Mouse (Mus musculus) midbrain, embryonic 12.5 days (tissue): ENCODE data around the gene Fabp3. TPM values are rescaled to one million over a fixed set of nuclear protein-coding genes. Genes with fewer than 3 reads are reported as not detected.

Experiments used
- ATAC-seq: fragments of 200-750 bp; cut with Nextera tagmentation; 2 replicates; pipeline ENCODE4 v1.8.0; 2017; ENCODE audit warnings: low read depth, moderate TSS enrichment, moderate library complexity; ENCODE audit not compliant: low FRiP score
- H3K27ac ChIP-seq: fragments of 300-500 bp; sonication (generic); replicated peaks from 2 replicates; pipeline ENCODE4 v1.5.1; 2016; ENCODE audit warnings: mild to moderate bottlenecking
- H3K27me3 ChIP-seq: fragments of 300-500 bp; sonication (generic); 2 replicates; pipeline ENCODE4 v1.6.1; 2016; ENCODE audit warnings: mild to moderate bottlenecking
- H3K36me3 ChIP-seq: fragments of 300-500 bp; sonication (generic); 2 replicates; pipeline ENCODE4 v1.6.1; 2016
- H3K4me1 ChIP-seq: fragments of 300-500 bp; sonication (generic); 2 replicates; pipeline ENCODE4 v1.6.1; 2016
- H3K4me2 ChIP-seq: fragments of 300-500 bp; sonication (generic); replicated peaks from 2 replicates; pipeline ENCODE4 v1.6.1; 2016; ENCODE audit warnings: mild to moderate bottlenecking, moderate library complexity
- H3K4me3 ChIP-seq: fragments of 300-500 bp; sonication (generic); 2 replicates; pipeline ENCODE4 v1.5.1; 2016; ENCODE audit warnings: mild to moderate bottlenecking
- H3K9ac ChIP-seq: fragments of 300-500 bp; sonication (generic); replicated peaks from 2 replicates; pipeline ENCODE4 v1.6.1; 2016; ENCODE audit warnings: mild to moderate bottlenecking, moderate library complexity
- H3K9me3 ChIP-seq: fragments of 300-500 bp; sonication (generic); 2 replicates; pipeline ENCODE4 v1.6.1; 2016; ENCODE audit warnings: mild to moderate bottlenecking
- WGBS: fragments of 180-500 bp; shearing (Covaris S2); methylation state at CpG from one replicate; pipeline ENCODE4 v1.1.7; 2016; 5-methylcytosine and 5-hydroxymethylcytosine counted together
- polyA plus RNA-seq: library from polyadenylated mRNA; unstranded; fragments of >200 nt; fragmentation: Nextera tagmentation; extraction: Ambion mirVana; gene quantifications from 2 replicates; pipeline ENCODE4 v1.2.1, GENCODE M21; 2016

The Fabp3 gene
- polyA plus RNA-seq, 1 experiment from 2014 or later: 28.9 TPM

DNA sequence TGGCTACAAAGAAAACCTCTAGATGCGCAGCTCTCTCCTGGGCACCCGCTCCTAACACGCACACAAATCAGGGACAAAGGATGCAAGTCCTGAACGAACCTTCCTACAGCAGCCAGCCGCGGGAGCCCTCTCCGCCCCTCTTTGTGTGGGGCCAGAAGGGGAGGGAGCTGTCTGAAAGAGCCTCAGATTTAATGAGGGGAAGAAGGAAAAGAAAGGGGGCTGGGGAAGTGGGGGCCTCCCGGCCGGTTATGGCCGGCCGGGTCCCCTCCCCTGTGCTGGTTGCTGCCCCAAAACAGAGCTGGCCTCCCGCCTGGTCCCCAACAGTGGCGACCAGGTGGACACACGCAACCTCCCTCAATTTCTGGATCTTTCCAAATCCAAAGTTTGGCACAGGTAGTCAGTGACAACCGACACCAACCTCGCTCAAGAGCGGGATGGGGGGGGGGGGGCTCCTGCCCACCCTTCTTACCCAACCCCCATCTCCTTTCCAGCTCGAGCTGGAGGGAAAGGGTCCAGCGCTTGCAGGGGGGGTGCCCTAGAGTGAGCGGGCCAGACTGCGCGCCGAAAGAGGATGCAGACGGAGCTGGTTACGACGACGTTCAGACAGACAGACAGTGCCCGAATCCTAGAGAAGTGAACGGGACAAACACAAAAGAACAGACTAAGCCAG, 33.9 kb upstream of the Fabp3 start:
- H3K27ac ChIP-seq: peak overlapping the region; percentile 97
- peak overlapping the region; percentile 74 for H3K4me2 ChIP-seq
- WGBS: under 1% methylated on average over 28 of the region's 29 CpGs
- peaks cover 18% of the 10 kb centered on the region for H3K27me3 ChIP-seq
- no peaks in the 10 kb centered on the region for H3K36me3 ChIP-seq
- peak; percentile 86 for ATAC-seq
- H3K9ac ChIP-seq: peak overlapping the region; percentile 95
- H3K4me3 ChIP-seq: peak overlapping the region; percentile 75
- peaks cover 31% of the 10 kb centered on the region for H3K4me1 ChIP-seq
- H3K9me3 ChIP-seq: no peaks in the 10 kb centered on the region

DNA sequence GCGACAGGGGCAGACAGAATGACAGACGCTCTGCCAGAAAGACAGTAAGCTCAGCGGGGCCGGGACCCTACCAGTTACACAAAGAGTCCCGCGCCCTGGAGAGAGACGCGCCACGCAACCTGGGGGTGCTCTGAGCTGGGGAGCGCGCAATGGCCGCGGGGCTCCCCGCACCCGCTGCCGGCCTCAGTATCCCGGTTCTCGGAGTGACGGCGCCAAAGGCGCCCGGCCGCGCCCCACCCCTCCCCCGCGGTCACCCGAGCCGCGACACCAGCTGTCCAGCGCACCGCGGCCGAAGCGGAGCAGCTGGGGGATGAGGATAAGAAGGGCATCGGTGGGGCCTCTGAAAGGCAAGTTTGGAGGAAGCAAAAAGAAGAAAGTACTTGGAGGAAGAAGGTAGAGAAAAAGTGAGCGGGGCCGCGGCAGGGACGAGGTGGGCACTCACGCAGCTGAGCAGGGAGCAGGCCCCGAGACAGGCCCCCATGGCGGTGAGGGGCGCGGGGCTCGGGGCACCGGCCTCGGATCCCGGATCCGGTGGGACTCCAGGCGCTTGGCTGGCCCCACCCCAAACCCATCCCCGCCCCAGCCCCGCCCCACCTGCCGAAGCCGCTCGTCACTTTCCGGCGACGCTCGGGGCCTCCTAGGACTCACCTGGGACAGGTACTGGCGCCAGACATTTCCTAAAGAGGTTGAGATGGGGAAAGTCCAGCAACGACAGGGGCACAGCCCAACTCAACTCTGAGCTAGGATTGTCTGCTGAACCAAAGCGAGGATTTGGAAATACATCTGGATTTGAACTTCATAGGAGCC, 33.2 kb upstream of the Fabp3 start:
- peak overlapping the region; percentile 74 for H3K4me2 ChIP-seq
- under 1% methylated on average over 61 of the region's 62 CpGs for WGBS
- peak overlapping the region; percentile 75 for H3K4me3 ChIP-seq
- H3K27me3 ChIP-seq: peaks cover 18% of the 10 kb centered on the region
- peak overlapping the region; percentile 95 for H3K9ac ChIP-seq
- peak overlapping the region; percentile 97 for H3K27ac ChIP-seq
- peak; percentile 42 for ATAC-seq
- peaks cover 31% of the 10 kb centered on the region for H3K4me1 ChIP-seq
- no peaks in the 10 kb centered on the region for H3K9me3 ChIP-seq
- no peaks in the 10 kb centered on the region for H3K36me3 ChIP-seq

DNA sequence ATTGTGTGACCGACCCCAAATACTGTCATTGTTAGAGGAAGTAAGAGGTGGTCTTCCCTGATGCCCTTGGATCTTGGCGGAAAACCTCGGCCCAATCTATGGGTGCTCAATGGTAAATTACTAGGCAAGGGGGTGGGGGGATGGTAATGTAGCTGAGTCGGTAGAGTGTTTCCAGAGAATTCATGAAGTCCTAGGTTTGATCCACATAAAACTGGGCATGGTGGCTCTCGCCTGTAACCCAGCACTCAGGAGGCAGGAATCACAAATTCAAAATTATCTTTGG, 32.6 kb upstream of the Fabp3 start:
- H3K9me3 ChIP-seq: no peaks in the 10 kb centered on the region
- ATAC-seq: no peak
- H3K4me3 ChIP-seq: peak overlapping the region; percentile 75
- H3K4me2 ChIP-seq: peak overlapping the region; percentile 74
- H3K27ac ChIP-seq: peak overlapping the region; percentile 97; the same call in 1 of the 2 replicates
- H3K27me3 ChIP-seq: peaks cover 18% of the 10 kb centered on the region
- no peaks in the 10 kb centered on the region for H3K36me3 ChIP-seq
- WGBS: 44% methylated on average over 5 of the region's 5 CpGs
- peak overlapping the region; percentile 95; the same call in 1 of the 2 replicates for H3K9ac ChIP-seq
- H3K4me1 ChIP-seq: peaks cover 31% of the 10 kb centered on the region

GRCm38 (mm10) chr4:130276573-130277176, 31.7 kb upstream of the Fabp3 start:
- no peaks in the 10 kb centered on the region for H3K36me3 ChIP-seq
- peak overlapping the region; percentile 74 for H3K4me2 ChIP-seq

DNA sequence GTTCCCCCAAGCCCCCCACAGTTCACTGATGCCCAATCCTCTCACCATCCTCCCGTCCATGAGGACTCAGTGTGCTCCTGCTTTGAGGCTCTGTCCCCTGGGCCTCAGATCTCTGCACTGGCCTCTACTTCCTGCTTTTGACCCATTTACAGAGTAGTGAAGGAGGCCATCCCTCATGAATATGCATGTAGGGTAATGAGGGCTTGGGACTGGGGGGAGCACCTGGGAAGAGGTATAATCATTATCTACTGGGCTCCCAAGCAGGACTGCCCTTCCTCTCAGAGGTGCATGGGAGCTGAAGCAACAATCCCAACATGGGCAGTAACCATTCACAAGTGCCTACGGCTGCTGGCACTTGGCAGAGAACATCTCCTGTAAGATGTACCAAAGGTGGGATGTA, 29.3 kb upstream of the Fabp3 start, which contains the start of gene Serinc2:
Serinc2 (minus strand) TSS at position 101 of the 400 bp plus-strand sequence.
- 70% methylated on average over 2 of the region's 2 CpGs for WGBS
- H3K9ac ChIP-seq: no peak within 1 kb of the TSS
- H3K4me3 ChIP-seq: no peak within 1 kb of the TSS
- peaks cover 25% of the 10 kb centered on the region for H3K27me3 ChIP-seq
- no peak within 1 kb of the TSS for H3K27ac ChIP-seq
- no peak within 1 kb of the TSS for H3K4me2 ChIP-seq
- H3K4me1 ChIP-seq: peaks cover 10% of the 10 kb centered on the region
- no peaks in the 10 kb centered on the region for H3K9me3 ChIP-seq
- no peaks in the 10 kb centered on the region for H3K36me3 ChIP-seq
- no peak for ATAC-seq

More at GRCm38 (mm10) chr4:130276573-130277176, 31.7 kb upstream of the Fabp3 start:
- Histone ChIP-seq H3K9me3 (no peaks in the 10 kb centered on the region), H3K9ac (peak overlapping the region; percentile 39; the same call in 1 of the 2 replicates), H3K4me1 (peaks cover 29% of the 10 kb centered on the region), H3K27me3 (peaks cover 22% of the 10 kb centered on the region), H3K4me3 (no peak overlapping the region), H3K27ac (no peak overlapping the region)
- ATAC-seq: no peak
- 77% methylated on average over 7 of the region's 7 CpGs for WGBS

DNA sequence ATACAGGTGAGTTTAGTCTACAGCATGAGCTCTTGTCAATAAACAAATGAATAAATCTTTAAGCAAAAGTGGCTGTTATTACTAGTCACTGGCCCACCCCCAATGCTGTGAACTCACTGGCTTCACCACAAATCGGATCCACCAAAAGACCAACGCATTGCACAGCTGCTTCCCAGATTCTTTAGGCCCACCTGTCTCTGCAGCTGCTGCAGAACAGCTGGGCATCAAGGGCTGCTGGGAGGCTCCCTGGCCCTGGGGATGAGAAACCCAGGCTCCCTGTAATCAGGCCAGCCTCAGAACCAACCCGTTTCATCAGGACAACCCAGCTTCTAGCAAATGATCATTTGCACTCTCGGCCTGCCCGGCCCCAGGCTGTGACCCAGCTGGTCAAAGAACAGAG, 25.5 kb upstream of the Fabp3 start:
- no peak overlapping the region for H3K4me3 ChIP-seq
- no peak for ATAC-seq
- no peaks in the 10 kb centered on the region for H3K36me3 ChIP-seq
- no peak overlapping the region for H3K27ac ChIP-seq
- 83% methylated on average over 5 of the region's 5 CpGs for WGBS
- no peaks in the 10 kb centered on the region for H3K9me3 ChIP-seq
- H3K27me3 ChIP-seq: peaks cover 14% of the 10 kb centered on the region
- no peak overlapping the region for H3K4me2 ChIP-seq
- no peaks in the 10 kb centered on the region for H3K4me1 ChIP-seq
- no peak overlapping the region for H3K9ac ChIP-seq

DNA sequence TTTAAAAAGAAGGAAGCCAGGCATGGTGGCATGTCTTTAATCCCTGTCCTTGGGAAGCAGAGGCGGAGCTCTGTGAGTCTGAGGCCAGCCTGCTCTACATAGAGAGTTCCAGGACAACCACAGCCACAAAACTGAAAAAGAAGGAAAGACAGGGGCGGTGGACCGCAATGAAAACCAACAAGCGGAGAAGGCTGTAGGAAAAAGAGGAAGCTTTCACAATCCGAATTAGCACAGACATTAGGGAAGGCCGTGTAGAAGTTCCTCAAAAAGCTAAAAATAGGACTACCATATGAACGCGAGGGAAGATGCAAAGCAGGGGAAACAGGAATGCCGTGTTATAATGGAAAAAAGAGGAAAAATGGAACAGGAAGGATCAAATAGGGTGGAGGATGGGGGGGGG, 24.6 kb upstream of the Fabp3 start:
- Histone ChIP-seq H3K9ac (no peak overlapping the region), H3K4me2 (no peak overlapping the region), H3K36me3 (no peaks in the 10 kb centered on the region), H3K27ac (no peak overlapping the region), H3K9me3 (no peaks in the 10 kb centered on the region), H3K4me3 (no peak overlapping the region), H3K4me1 (no peaks in the 10 kb centered on the region), H3K27me3 (peaks cover 10% of the 10 kb centered on the region)
- ATAC-seq: no peak
- WGBS: 87% methylated on average over 9 of the region's 9 CpGs

DNA sequence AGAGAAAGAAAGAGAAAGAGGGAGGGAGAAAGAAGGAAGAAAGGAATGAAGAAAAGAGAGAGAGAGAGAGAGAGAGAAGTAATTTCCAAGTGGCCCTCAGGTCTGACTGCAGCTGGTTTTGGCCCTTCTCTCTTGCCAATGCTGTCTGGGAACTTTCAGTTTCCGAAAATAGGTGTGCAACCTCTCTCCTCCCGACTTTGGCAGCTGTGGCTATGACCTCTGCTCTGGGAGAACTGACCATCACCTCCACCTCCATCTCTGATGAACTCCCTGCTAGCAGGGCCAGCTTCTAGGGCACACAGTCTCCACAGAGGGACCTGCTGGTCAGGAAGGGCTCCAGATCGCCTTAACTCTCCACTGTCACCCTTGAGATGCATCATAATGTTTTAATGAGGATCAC, 21.9 kb upstream of the Fabp3 start:
- Histone ChIP-seq H3K36me3 (no peaks in the 10 kb centered on the region), H3K27me3 (peaks cover 8% of the 10 kb centered on the region), H3K27ac (no peak overlapping the region), H3K9ac (no peak overlapping the region), H3K4me1 (no peaks in the 10 kb centered on the region), H3K9me3 (no peaks in the 10 kb centered on the region), H3K4me3 (no peak overlapping the region), H3K4me2 (no peak overlapping the region)
- ATAC-seq: no peak
- WGBS: 61% methylated on average over 3 of the region's 3 CpGs

DNA sequence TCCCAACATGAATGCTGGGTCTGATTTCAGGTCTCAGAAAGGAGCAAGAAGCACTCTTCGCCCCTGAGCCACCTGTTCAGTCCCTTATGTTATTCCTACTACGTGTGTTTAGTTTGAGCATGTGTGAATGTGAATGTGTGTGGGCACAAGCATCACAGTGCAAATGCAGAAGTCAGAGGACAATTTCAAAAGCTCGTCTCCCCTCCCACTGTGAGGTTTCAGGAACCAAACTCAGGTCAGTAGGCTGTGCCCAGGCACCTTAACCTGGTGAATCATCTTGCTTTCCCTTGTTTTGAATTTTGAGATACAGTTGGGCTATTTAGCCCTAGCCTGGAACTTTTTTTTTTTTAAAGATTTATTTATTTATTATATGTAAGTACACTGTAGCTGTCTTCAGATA, 18.6 kb upstream of the Fabp3 start:
- Histone ChIP-seq H3K4me1 (no peaks in the 10 kb centered on the region), H3K9ac (no peak overlapping the region), H3K27me3 (0 out of 2 replicates have a peak, but pooled peaks cover 7% of the 10 kb centered on the region), H3K4me2 (no peak overlapping the region), H3K27ac (no peak overlapping the region), H3K9me3 (no peaks in the 10 kb centered on the region), H3K36me3 (no peaks in the 10 kb centered on the region), H3K4me3 (no peak overlapping the region)
- WGBS: 71% methylated on average over 3 of the region's 3 CpGs
- no peak for ATAC-seq

DNA sequence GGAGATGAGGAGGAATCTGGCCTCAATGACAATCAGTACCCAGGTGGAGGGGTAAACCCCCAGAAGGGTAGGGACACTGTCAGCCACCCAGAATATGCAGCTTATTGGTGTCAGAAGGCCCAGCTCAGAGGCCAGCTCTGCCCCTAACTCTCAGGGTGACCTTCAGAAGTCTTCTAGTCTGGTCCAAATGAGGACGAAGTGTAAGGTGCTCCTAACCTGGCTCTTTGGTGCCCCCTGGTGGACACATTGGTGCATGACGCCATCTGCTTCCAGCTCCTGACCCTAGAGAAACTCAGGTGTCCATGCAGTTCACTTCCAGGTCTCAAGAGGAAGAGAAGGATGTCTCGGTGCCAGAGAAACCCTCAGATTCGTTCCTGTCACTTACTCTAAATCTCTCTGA, 16.1 kb upstream of the Fabp3 start:
- ATAC-seq: 0 out of 2 replicates have a peak, but pooled peaks have one; percentile 47
- WGBS: 6% methylated on average over 4 of the region's 4 CpGs

DNA sequence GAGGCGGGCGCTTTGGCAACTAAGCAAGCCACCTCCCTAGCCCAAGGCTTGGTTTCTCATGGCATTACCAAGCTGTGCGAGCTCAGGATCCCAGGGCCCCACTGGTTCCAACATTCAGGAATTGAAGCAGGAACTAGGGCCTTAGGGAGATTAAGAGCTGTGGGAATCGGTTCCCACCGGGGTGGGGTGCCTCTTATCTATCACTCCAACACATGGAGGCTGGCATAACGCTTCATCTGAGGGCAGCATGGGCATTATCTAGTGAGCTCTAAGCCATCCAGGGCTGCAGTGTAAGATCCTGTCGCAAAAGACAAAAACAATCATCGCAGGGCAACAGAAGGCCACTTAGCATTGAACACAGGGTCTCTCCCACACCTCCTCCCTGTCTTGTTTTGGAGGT, 13.9 kb upstream of the Fabp3 start:
- 86% methylated on average over 8 of the region's 8 CpGs for whole genome bisulfite sequencing
- ATAC-seq: no peak
- 0 out of 2 replicates have a peak, but pooled peaks cover 5% of the 10 kb centered on the region for H3K4me1 ChIP-seq

More for the DNA sequence above, 16.1 kb upstream of the Fabp3 start:
- no peaks in the 10 kb centered on the region for H3K9me3 ChIP-seq
- no peaks in the 10 kb centered on the region for H3K36me3 ChIP-seq
- 0 out of 2 replicates have a peak, but pooled peaks cover 3% of the 10 kb centered on the region for H3K27me3 ChIP-seq
- no peak overlapping the region for H3K9ac ChIP-seq
- H3K27ac ChIP-seq: no peak overlapping the region
- H3K4me1 ChIP-seq: 0 out of 2 replicates have a peak, but pooled peaks cover 5% of the 10 kb centered on the region
- no peak overlapping the region for H3K4me3 ChIP-seq
- H3K4me2 ChIP-seq: no peak overlapping the region

More for the DNA sequence above, 13.9 kb upstream of the Fabp3 start:
- H3K9me3 ChIP-seq: no peaks in the 10 kb centered on the region
- H3K9ac ChIP-seq: no peak overlapping the region
- H3K27me3 ChIP-seq: 0 out of 2 replicates have a peak, but pooled peaks cover 3% of the 10 kb centered on the region
- no peak overlapping the region for H3K4me3 ChIP-seq
- H3K27ac ChIP-seq: no peak overlapping the region
- H3K4me2 ChIP-seq: no peak overlapping the region
- no peaks in the 10 kb centered on the region for H3K36me3 ChIP-seq
